8 mouse cellular contexts compared by ENCODE assay signal in genomic region chr19:8966590-8967372, GRCm38 (mm10). TPM values are rescaled to one million over a fixed set of nuclear protein-coding genes. Genes with fewer than 3 reads are reported as not detected.
DNase-seq lines count a peak whose midpoint lies in the region; ATAC-seq and TF ChIP-seq lines count a peak whose summit lies in the region.

Gene Eef1g, plus strand, starts transcription at chr19:8967041.

- H3K36me3 ChIP-seq in hindbrain, embryonic 13.5 days = peaks cover 74% of the 10 kb centered on the region

- CTCF ChIA-PET in Patski (lab: Charles Lee) = interaction anchor here (0.8 to 1.1 kb wide), 5 partner anchors 10 to 143 kb away, joined by 3 to 6 read pairs (median 3); partner anchors contain the start of gene B3gat3

- no peaks in the 10 kb centered on the region for H3K9me3 ChIP-seq in hindbrain, embryonic 13.5 days

- peak within 1 kb of the TSS; percentile 74 for H3K4me3 ChIP-seq in hindbrain, embryonic 13.5 days

- WGBS in hindbrain, embryonic 13.5 days = 1% methylated on average over 52 of the region's 52 CpGs

- TF ChIP-seq CTCF in Patski (IDR thresholded peaks at IDR 0.05) = no peak

- H3K27ac ChIP-seq in hindbrain, embryonic 13.5 days = peak within 1 kb of the TSS; percentile 88

- in situ Hi-C loops in Patski (cut with MboI; ENCODE audit: low pct_unique_long_range_greater_than_20kb) = no loop called here

- H3K4me2 ChIP-seq in hindbrain, embryonic 13.5 days = peak within 1 kb of the TSS; percentile 90

- peak; percentile 95 for ATAC-seq in Patski
- ATAC-seq in hindbrain, embryonic 13.5 days (ENCODE audit: low FRiP score) = peak; percentile 98

- H3K9ac ChIP-seq in hindbrain, embryonic 13.5 days = peak within 1 kb of the TSS; percentile 95

- no peaks in the 10 kb centered on the region for H3K27me3 ChIP-seq in Patski
- no peaks in the 10 kb centered on the region for H3K27me3 ChIP-seq in hindbrain, embryonic 13.5 days

- peaks cover 30% of the 10 kb centered on the region for H3K4me1 ChIP-seq in hindbrain, embryonic 13.5 days (replicated peaks)

- POLR2A ChIA-PET in Patski (lab: Charles Lee) = interaction anchor here (0.5 to 2.3 kb wide), 3 partner anchors 11 to 48 kb away, joined by 3 to 15 read pairs (median 4); no protein-coding TSS in a partner anchor

- DNase-seq in Patski (ENCODE audit: low read depth, low spot score) = peak; percentile 92
- peak; percentile 98 for DNase-seq in cerebellum, postnatal 14 days
- DNase-seq in frontal cortex, postnatal 14 days (ENCODE audit: low spot score in 2 of 2) = peak; percentile 99
- peak; percentile 86 to 94 for DNase-seq in layer of hippocampus, postnatal 25 days (ENCODE audit: extremely low spot score in 1 of 2, low spot score in 1 of 2)
- peak; percentile 100 for DNase-seq in lung, postnatal 25 days (ENCODE audit: low spot score)
- peak; percentile 99 for DNase-seq in retina, embryonic 14.5 days (ENCODE audit: low spot score)
- DNase-seq in thymus, postnatal 4 days = peak; percentile 97

RNA-seq across cellular contexts. Expression of gene Eef1g, which starts in this region (rescaled TPM):
- polyA plus RNA-seq in Patski (2021) = 419 TPM
- polyA plus RNA-seq in hindbrain, embryonic 13.5 days (2015; fragmentation: Nextera tagmentation; extraction: Ambion mirVana) = 344 and 348 TPM in 2 replicates
- 100 to 1,000 TPM; 215 to 256 TPM for total RNA-seq in layer of hippocampus, postnatal 25 days (2021)

Comparison
In these comparisons a context has a peak if more than half of its experiments do, and no peak if none do; other contexts are left out.
1. Peak in every context shown above with its lines: DNase-seq, ATAC-seq, H3K4me3 ChIP-seq and H3K27ac ChIP-seq.